Mouse (Mus musculus) thymus, postnatal 10 days (tissue): ENCODE measurements at regions not wholly inside any gene's neighbourhood (a gene's known extent, or its start where the extent isn't known, plus 50 kb on each side); places are given as distances from the start of the nearest gene placed in this dataset.

Source experiments
- DNase-seq, 2 experiments: peaks; one replicate each; pipeline ENCODE4 v3.0.0; 2021; ENCODE audit warnings: low spot score in 2 of 2

- DNase-seq = no peak
Measured at GRCm38 (mm10) chr12:54396341-54396740, 192.7 kb upstream of the Egln3 start.

- no peak for DNase-seq
Measured at GRCm38 (mm10) chr12:54385401-54385800, 181.7 kb upstream of the Egln3 start.

DNA sequence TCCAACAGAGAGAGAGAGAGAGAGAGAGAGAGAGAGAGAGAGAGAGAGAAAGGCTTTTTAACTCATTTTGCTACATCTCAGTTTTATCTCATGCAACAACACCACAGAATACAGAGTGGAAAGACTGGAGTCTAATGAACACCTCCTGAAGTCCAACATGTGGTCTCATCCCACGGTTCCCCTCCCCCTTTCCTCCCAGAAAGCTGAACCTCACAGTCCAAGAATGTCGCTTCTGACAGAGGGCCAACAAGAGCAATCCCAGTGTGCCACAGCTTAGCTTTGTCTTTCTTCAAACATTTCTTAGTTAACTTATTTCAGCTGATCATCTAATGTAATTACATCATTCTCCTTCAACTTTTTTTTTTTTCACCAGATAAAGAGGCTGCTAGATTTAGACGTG, 180.5 kb upstream of the Egln3 start:
- DNase-seq = no peak

DNA sequence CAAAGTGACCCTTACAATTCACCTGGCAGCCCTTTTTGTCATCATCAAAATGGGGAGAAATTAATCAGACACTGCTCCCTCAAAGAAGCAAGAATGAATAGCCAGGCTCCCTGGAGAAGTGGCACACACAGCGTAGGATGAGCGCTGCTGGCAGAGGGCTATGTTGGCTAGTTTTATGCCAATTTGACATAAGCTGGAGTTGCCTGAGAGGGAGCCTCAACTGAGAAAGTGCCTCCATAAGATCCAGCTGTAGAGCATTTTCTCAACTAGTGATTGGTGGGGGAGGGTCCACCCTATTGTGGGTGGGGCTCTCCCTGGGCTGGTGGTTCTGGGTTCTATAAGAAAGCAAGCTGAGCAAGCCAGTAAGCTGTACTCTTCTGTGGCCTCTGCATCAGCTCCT, 179.3 kb upstream of the Egln3 start:
- no peak for DNase-seq

- DNase-seq = no peak
Measured at GRCm38 (mm10) chr12:54382061-54382460, 178.4 kb upstream of the Egln3 start.

GRCm38 (mm10) chr12:54380322-54380721, 176.7 kb upstream of the Egln3 start:
- DNase-seq = no peak

DNA sequence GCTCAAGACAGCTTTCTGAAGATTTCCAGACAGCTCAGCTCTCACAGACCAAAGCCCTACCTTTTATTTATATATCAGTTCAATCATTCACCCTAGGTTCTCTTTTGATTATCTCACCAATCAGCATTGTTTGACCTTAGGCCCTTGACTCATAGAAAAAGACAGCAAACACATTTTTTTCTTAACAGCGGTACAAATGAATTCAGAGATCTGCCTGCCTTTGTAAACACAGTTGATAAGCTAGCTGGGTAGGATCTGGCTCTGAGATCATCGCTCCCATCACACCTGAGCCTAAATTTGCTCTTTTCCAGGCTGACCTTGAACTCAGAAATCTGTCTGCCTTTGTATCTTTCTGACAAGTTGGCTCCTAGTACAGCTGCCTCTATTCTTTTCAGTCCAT, 174.9 kb upstream of the Egln3 start:
- DNase-seq = no peak

DNA sequence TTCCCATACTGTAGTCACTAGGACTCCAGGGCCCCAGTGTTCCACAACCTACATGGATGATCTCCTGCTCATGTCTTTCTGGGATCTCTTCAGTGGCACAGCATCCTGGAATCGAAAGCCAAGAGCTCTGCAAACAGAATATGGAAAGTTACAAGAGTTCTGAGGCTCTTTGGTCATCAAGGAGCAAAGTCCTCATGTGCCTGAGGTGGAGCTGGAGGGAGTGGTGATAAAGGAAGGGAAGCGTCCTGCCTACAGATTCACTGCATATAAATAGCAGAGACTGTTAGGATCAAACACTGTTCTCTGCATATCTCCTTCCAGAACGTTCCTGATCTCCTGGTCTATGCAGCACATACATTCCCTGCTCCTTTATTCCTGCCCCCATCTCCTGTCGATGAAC, 170.4 kb upstream of the Egln3 start:
- DNase-seq = no peak

GRCm38 (mm10) chr12:54369217-54369616, 165.6 kb upstream of the Egln3 start:
- no peak for DNase-seq

DNA sequence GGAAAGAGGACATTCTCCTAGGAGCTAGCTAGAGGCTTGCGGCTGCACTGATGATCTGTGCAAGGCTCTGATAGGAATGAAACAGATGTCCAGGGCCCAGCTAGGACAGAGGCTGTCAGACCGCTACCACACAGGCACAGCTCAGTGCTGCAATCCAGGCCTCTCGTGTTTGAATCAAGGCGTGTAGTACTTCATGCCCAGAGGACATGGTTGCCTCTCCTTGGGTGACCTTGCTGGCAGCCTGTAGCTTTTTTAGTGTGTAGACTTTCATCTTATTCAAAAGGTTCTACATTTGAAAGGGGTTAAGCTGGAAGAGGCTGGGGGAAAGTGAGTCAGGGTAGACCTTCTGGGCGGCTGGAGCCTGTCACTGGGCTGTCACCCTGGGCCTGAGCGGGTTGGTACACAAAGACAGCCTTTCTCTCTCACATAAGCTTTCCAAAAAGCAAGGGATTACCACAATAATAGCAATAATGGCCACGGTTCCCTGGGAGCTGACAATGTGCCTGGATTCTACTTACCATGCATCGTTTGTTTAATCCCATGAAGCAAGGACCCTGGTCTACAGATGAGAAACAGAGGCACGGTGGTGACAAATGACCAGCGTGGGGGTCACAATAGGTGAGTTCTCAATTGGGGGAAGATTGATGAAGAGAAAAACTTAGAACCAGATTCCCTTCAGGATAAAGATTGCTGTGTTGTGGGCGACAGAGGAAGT, 160.9 kb upstream of the Egln3 start:
- no peak for DNase-seq

GRCm38 (mm10) chr12:54361762-54362161, 158.1 kb upstream of the Egln3 start:
- DNase-seq = no peak

DNA sequence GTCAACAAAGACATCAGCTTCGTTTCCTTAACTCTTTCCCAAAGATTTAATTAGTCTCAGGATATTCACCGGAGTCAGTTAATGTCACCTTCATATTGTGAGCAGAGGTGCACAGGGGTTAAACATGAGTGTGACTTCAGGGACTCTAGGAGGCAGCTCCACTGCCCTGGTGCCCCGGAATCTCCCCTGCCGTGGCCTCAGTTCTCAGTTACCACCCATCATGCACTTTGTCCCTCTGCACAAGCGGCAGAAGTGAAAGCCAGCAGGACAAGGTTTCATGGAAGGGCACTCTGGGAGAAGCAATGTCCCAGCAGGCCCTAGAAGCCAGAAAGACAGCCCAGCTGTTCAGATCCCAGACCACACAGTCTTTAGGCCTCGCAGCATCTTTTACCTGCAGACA, 150.5 kb upstream of the Egln3 start:
- DNase-seq = no peak

DNA sequence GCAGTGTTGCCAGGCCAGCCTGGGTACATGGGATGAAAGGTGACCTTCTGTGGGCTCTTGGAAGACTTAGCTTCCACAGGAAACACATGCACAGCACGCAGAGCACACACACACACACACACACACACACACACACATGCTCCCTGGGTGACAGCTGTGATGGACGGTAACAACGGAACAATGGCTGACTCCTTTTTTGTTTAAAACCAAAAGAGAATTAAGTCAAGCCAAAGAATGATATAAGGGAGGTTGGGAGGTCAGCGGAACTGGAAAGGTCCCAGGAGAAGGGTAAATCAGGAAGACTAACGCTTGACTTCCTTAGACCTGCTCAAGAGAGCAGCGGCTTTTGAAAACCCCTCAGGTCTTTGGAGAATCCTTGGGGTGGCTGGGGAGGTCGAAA, 150.0 kb upstream of the Egln3 start:
- no peak for DNase-seq

- DNase-seq = peak; percentile 19 to 51
Measured at GRCm38 (mm10) chr12:54352963-54353606, 149.4 kb upstream of the Egln3 start.

- DNase-seq = no peak
Measured at GRCm38 (mm10) chr12:54350293-54350692, 146.6 kb upstream of the Egln3 start.

DNA sequence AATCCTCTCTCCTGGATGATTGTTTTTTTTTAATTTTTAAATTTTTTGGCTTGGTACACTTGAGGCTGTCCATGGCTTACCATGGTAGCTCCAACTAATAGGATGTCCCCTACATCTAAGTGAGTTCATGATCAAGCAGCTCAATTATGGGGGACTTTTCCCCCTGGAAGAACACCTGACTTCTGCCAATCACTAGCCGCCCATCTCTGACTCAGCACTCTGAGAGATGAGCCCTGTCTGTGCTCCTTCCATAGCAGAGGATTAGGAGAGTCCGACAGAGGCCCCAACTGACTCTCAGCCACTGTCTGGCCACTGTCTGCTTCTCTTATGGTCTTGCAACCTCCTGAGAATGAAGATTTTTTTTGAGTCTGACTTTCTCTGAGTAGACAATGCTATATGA, 145.7 kb upstream of the Egln3 start:
- DNase-seq = no peak

GRCm38 (mm10) chr12:54343493-54343892, 139.8 kb upstream of the Egln3 start:
- DNase-seq = no peak

GRCm38 (mm10) chr12:54335509-54335908, 131.8 kb upstream of the Egln3 start:
- DNase-seq = no peak

DNA sequence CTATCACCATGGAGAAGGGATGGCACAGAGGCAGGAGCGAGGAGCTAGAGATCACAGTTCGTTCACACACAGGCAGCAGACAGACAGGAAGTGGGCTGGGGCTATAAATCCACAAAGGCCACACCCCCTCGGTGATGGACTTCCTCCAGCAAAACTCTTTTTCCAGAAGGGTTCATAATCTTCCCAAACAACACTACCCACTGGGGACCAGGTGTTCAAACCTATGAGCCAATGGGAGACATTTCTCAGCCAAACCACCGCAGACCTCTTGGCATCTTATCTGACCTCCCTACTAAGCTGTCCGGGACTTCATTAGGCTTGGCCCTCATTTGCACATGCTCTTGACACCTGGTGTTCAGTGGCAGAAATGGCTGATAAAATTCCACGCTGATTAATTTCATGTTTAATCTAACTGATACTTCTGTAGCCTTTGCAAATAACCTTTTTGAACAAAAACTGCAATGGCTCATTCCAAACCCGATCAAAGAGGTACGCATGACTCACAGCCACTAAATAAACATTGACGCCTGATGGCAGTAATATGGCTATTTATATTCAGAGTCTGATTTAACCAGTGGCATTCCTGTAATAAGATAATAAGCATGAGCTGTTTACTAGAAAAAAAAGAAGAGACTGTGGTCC, 131.0 kb upstream of the Egln3 start:
- DNase-seq = no peak

GRCm38 (mm10) chr12:54333632-54334321, 130.1 kb upstream of the Egln3 start:
- DNase-seq = no peak

DNA sequence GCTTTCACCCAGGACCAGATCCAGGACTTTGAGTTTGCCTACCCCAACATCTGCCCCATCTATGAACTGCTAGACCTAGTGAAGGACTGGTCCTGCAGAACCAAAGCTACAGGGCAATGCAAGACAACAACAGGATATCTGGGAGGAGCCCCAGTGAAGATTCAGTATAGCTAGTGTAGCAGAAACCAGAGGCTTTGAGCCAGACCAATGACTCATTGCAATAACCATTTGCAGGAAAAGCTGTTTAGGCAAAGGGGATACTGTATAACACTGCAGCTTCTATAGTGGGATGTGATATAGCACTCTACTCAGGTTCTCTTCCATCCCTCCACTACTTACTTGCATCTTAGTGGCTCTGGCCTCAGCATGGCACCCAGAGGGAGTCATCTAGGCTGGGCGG, 123.8 kb upstream of the Egln3 start:
- no peak for DNase-seq

DNA sequence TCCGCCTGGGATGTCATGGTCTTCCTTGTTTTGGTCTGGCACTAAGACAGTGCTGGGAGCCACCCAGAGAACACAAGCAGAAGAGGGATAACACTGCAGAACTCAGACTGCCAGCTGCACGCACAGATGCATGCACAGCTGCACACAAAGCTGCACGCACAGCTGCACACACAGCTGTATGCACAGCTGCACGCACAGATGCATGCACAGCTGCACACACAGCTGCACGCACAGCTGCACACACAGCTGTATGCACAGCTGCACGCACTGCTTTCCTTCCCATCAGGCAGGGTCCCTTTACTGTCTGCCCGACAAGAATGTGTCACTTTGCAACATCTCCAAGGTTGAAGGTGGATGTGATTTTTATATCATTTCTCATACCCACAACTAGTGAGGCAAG, 122.9 kb upstream of the Egln3 start:
- no peak for DNase-seq

DNA sequence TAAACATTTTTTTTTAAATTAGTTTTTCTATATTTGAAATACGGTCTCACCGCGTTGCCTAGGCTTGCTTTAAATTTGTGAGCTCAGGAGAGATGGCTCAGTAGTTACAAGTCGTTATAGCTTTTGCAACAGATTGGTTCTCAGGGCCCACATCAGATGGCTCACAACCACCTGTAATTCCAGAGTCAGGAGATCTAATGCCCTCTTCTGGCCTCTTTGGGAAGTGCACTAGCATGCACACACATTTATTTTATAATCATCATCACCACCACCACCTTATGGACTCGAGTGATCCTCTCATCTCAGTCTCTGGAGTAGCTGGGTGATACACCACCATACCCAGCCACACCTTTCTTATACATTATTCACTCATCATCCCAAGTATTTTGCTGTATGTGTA, 116.9 kb upstream of the Egln3 start:
- peak in 1 of 2 experiments; percentile 49 for DNase-seq
